7 mouse cellular contexts compared by ENCODE assay signal in genomic region chr5:100428031-100428733, GRCm38 (mm10). TPM values are rescaled to one million over a fixed set of nuclear protein-coding genes. Genes with fewer than 3 reads are reported as not detected.
DNase-seq lines count a peak whose midpoint lies in the region; ATAC-seq and TF ChIP-seq lines count a peak whose summit lies in the region.

No protein-coding gene starts in this region.

- WGBS in embryonic facial prominence, embryonic 14.5 days = 2% methylated on average over 5 of the region's 5 CpGs
- 3% methylated on average over 5 of the region's 5 CpGs for WGBS in intestine, postnatal 0 days
- 16% methylated on average over 5 of the region's 5 CpGs for WGBS in neural tube, embryonic 13.5 days

- no peak for ATAC-seq in megakaryocyte, adult 5-6 weeks (ENCODE audit: poor library complexity, severe bottlenecking)
- no peak for ATAC-seq in embryonic facial prominence, embryonic 14.5 days (ENCODE audit: low read depth)
- ATAC-seq in intestine, postnatal 0 days = no peak
- ATAC-seq in neural tube, embryonic 13.5 days (ENCODE audit: low read depth) = no peak

- no peak overlapping the region; the same call in 1 of the 2 replicates for H3K27ac ChIP-seq in embryonic facial prominence, embryonic 14.5 days (replicated peaks; ENCODE audit: low read depth, low read length)
- no peak overlapping the region; the same call in 1 of the 2 replicates for H3K27ac ChIP-seq in intestine, postnatal 0 days (ENCODE audit: low read depth, low read length)
- H3K27ac ChIP-seq in neural tube, embryonic 13.5 days (replicated peaks) = 0 out of 2 replicates have a peak overlapping the region, but pooled peaks have one; percentile 3

- no peak for TF ChIP-seq CTCF in intestine, postnatal 0 days (IDR thresholded peaks at IDR 0.05; ENCODE audit: low read depth)

- DNase-seq in embryonic facial prominence, embryonic 14.5 days (ENCODE audit: low spot score) = no peak
- no peak for DNase-seq in spleen, postnatal 4 days (ENCODE audit: low spot score in 2 of 2)
- no peak for DNase-seq in adrenal gland, adult 8-10 months

- H3K4me2 ChIP-seq in embryonic facial prominence, embryonic 14.5 days (ENCODE audit: low read depth, low read length) = peak overlapping the region; percentile 84
- H3K4me2 ChIP-seq in intestine, postnatal 0 days (replicated peaks; ENCODE audit: low read depth) = peak overlapping the region; percentile 83
- H3K4me2 ChIP-seq in neural tube, embryonic 13.5 days = peak overlapping the region; percentile 98

- H3K9ac ChIP-seq in embryonic facial prominence, embryonic 14.5 days (ENCODE audit: low read depth, low read length) = peak overlapping the region; percentile 94
- H3K9ac ChIP-seq in intestine, postnatal 0 days (ENCODE audit: low read depth, low read length) = peak overlapping the region; percentile 60; the same call in 1 of the 2 replicates
- peak overlapping the region; percentile 94 for H3K9ac ChIP-seq in neural tube, embryonic 13.5 days

- H3K27me3 ChIP-seq in megakaryocyte, embryonic 14.5 days (replicated peaks) = no peaks in the 10 kb centered on the region
- H3K27me3 ChIP-seq in embryonic facial prominence, embryonic 14.5 days (replicated peaks; ENCODE audit: control insufficient read depth, insufficient read depth, low read length) = no peaks in the 10 kb centered on the region
- H3K27me3 ChIP-seq in intestine, postnatal 0 days (replicated peaks; ENCODE audit: control insufficient read depth, insufficient read depth, low read length) = no peaks in the 10 kb centered on the region
- H3K27me3 ChIP-seq in neural tube, embryonic 13.5 days = no peaks in the 10 kb centered on the region

- H3K36me3 ChIP-seq in megakaryocyte, embryonic 14.5 days (replicated peaks; ENCODE audit: low read length) = peaks cover 52% of the 10 kb centered on the region
- peaks cover 44% of the 10 kb centered on the region for H3K36me3 ChIP-seq in embryonic facial prominence, embryonic 14.5 days (ENCODE audit: control insufficient read depth, insufficient read depth, low read length)
- no peaks in the 10 kb centered on the region; the same call in 1 of the 2 replicates for H3K36me3 ChIP-seq in intestine, postnatal 0 days (ENCODE audit: control insufficient read depth, insufficient read depth)
- peaks cover 43% of the 10 kb centered on the region for H3K36me3 ChIP-seq in neural tube, embryonic 13.5 days

- peaks cover 73% of the 10 kb centered on the region for H3K4me1 ChIP-seq in megakaryocyte, embryonic 14.5 days
- peaks cover 33% of the 10 kb centered on the region for H3K4me1 ChIP-seq in embryonic facial prominence, embryonic 14.5 days (ENCODE audit: control insufficient read depth, insufficient read depth, low read length)
- peaks cover 15% of the 10 kb centered on the region; the same call in 1 of the 2 replicates for H3K4me1 ChIP-seq in intestine, postnatal 0 days (replicated peaks; ENCODE audit: control insufficient read depth, insufficient read depth, low read length)
- peaks cover 65% of the 10 kb centered on the region for H3K4me1 ChIP-seq in neural tube, embryonic 13.5 days (replicated peaks)

- peak overlapping the region; percentile 100 for H3K4me3 ChIP-seq in megakaryocyte, embryonic 14.5 days (replicated peaks)
- peak overlapping the region; percentile 83 for H3K4me3 ChIP-seq in embryonic facial prominence, embryonic 14.5 days (ENCODE audit: low read depth, low read length)
- peak overlapping the region; percentile 62 for H3K4me3 ChIP-seq in intestine, postnatal 0 days (ENCODE audit: low read depth, low read length)
- peak overlapping the region; percentile 70 for H3K4me3 ChIP-seq in neural tube, embryonic 13.5 days

- no peaks in the 10 kb centered on the region for H3K9me3 ChIP-seq in megakaryocyte, embryonic 14.5 days
- no peaks in the 10 kb centered on the region for H3K9me3 ChIP-seq in embryonic facial prominence, embryonic 14.5 days (ENCODE audit: control insufficient read depth, low read length)
- no peaks in the 10 kb centered on the region for H3K9me3 ChIP-seq in intestine, postnatal 0 days (ENCODE audit: control insufficient read depth)
- H3K9me3 ChIP-seq in neural tube, embryonic 13.5 days = no peaks in the 10 kb centered on the region

RNA-seq across cellular contexts. Expression of gene Sec31a, which starts 12.1 kb away (rescaled TPM):
- polyA plus RNA-seq in megakaryocyte, embryonic 14.5 days (2012; ENCODE audit: insufficient read depth, low replicate concordance) = 77.8 and 120 TPM in 2 replicates
- total RNA-seq in megakaryocyte, adult 5-6 weeks (2015) = 99.2 and 106 TPM in 2 replicates
- 101 and 106 TPM in 2 replicates for total RNA-seq in megakaryocyte, adult 5-6 weeks (2017)
- polyA plus RNA-seq in embryonic facial prominence, embryonic 14.5 days (2014; fragmentation: Nextera tagmentation; extraction: Ambion mirVana) = 245 and 247 TPM in 2 replicates
- polyA plus RNA-seq in intestine, postnatal 0 days (2015; fragmentation: Nextera tagmentation; extraction: Ambion mirVana) = 230 and 242 TPM in 2 replicates
- polyA plus RNA-seq in neural tube, embryonic 13.5 days (2015; fragmentation: Nextera tagmentation; extraction: Ambion mirVana) = 106 and 118 TPM in 2 replicates
- total RNA-seq in adrenal gland, adult 8-10 months (2022) = 100 to 1,000 TPM; 160 to 183 (median 173) TPM
